Mouse (Mus musculus) limb, embryonic 10.5 days (tissue): ENCODE measurements around the gene Arhgef15. TPM values are rescaled to one million over a fixed set of nuclear protein-coding genes. Genes with fewer than 3 reads are reported as not detected.
A peak's percentile ranks its signal among the peaks of the same experiment; 100 is the strongest.

ENCODE experiments used
- DNase-seq: peaks from one replicate; pipeline ENCODE4 v3.0.0-alpha.2; 2017; ENCODE audit warnings: low spot score
- H3K27ac ChIP-seq: fragments of 300-500 bp; sonication (generic); 2 replicates; pipeline ENCODE4 v1.5.1; 2016; ENCODE audit warnings: mild to moderate bottlenecking
- H3K27me3 ChIP-seq: fragments of 300-500 bp; sonication (generic); 2 replicates; pipeline ENCODE4 v1.6.1; 2016; ENCODE audit warnings: low read depth, mild to moderate bottlenecking; ENCODE audit not compliant: poor library complexity, severe bottlenecking
- H3K36me3 ChIP-seq: fragments of 300-500 bp; sonication (generic); 2 replicates; pipeline ENCODE4 v1.6.1; 2016; ENCODE audit warnings: mild to moderate bottlenecking, moderate library complexity
- H3K4me1 ChIP-seq: fragments of 300-500 bp; sonication (generic); 2 replicates; pipeline ENCODE4 v1.6.1; 2016
- H3K4me3 ChIP-seq: fragments of 300-500 bp; sonication (generic); 2 replicates; pipeline ENCODE4 v1.5.1; 2016; ENCODE audit warnings: mild to moderate bottlenecking, moderate library complexity
- H3K9me3 ChIP-seq: fragments of 300-500 bp; sonication (generic); replicated peaks from 2 replicates; pipeline ENCODE4 v1.6.1; 2016; ENCODE audit warnings: mild to moderate bottlenecking
- WGBS: fragments of 180-500 bp; shearing (Covaris S2); methylation state at CpG from one replicate; pipeline ENCODE4 v1.1.7; 2016; 5-methylcytosine and 5-hydroxymethylcytosine counted together
- polyA plus RNA-seq: library from polyadenylated mRNA; unstranded; fragments of >200 nt; fragmentation: Nextera tagmentation; extraction: Ambion mirVana; gene quantifications from 2 replicates; pipeline ENCODE4 v1.2.1, GENCODE M21; 2016

Arhgef15 gene
- polyA plus RNA-seq, 1 experiment from 2014 or later, result 9.0 TPM

- 91% methylated on average over 9 of the region's 9 CpGs for WGBS
- Histone ChIP-seq H3K27ac (no peak overlapping the region), H3K36me3 (peaks cover 53% of the 10 kb centered on the region), H3K4me3 (no peak overlapping the region), H3K9me3 (no peaks in the 10 kb centered on the region), H3K27me3 (no peaks in the 10 kb centered on the region), H3K4me1 (peaks cover 18% of the 10 kb centered on the region)
- DNase-seq, result no peak
Measured at GRCm38 (mm10) chr11:68905665-68906460, 51.4 kb downstream of the Arhgef15 start.

GRCm38 (mm10) chr11:68905138-68905531 lies 52.1 kb downstream of the Arhgef15 start:
- H3K27ac ChIP-seq, result no peak overlapping the region
- 89% methylated on average over 3 of the region's 3 CpGs for WGBS
- H3K36me3 ChIP-seq, result peaks cover 53% of the 10 kb centered on the region
- H3K4me1 ChIP-seq, result peaks cover 20% of the 10 kb centered on the region
- H3K27me3 ChIP-seq, result 0 out of 2 replicates have a peak, but pooled peaks cover under 1% of the 10 kb centered on the region
- no peak overlapping the region for H3K4me3 ChIP-seq
- H3K9me3 ChIP-seq, result no peaks in the 10 kb centered on the region
- DNase-seq, result no peak

- Histone ChIP-seq H3K9me3 (no peaks in the 10 kb centered on the region), H3K36me3 (peaks cover 53% of the 10 kb centered on the region), H3K27ac (no peak overlapping the region), H3K4me3 (no peak overlapping the region), H3K27me3 (0 out of 2 replicates have a peak, but pooled peaks cover 6% of the 10 kb centered on the region), H3K4me1 (peaks cover 20% of the 10 kb centered on the region)
- 91% methylated on average over 8 of the region's 8 CpGs for WGBS
- peak; percentile 72 for DNase-seq
Measured at GRCm38 (mm10) chr11:68904375-68905137, 52.7 kb downstream of the Arhgef15 start.

- peaks cover 16% of the 10 kb centered on the region for H3K4me1 ChIP-seq
- DNase-seq, result no peak
- H3K36me3 ChIP-seq, result peaks cover 53% of the 10 kb centered on the region
- H3K4me3 ChIP-seq, result no peak overlapping the region
- H3K27me3 ChIP-seq, result 0 out of 2 replicates have a peak, but pooled peaks cover 6% of the 10 kb centered on the region
- WGBS, result 93% methylated on average over 2 of the region's 2 CpGs
- H3K9me3 ChIP-seq, result no peaks in the 10 kb centered on the region
- no peak overlapping the region for H3K27ac ChIP-seq
Measured at GRCm38 (mm10) chr11:68903775-68904174, 53.5 kb downstream of the Arhgef15 start.

- H3K4me3 ChIP-seq, result peak overlapping the region; percentile 96
- H3K36me3 ChIP-seq, result peaks cover 53% of the 10 kb centered on the region
- H3K27ac ChIP-seq, result peak overlapping the region; percentile 99; the same call in 1 of the 2 replicates
- DNase-seq, result no peak
- H3K4me1 ChIP-seq, result peaks cover 15% of the 10 kb centered on the region
- 0 out of 2 replicates have a peak, but pooled peaks cover 6% of the 10 kb centered on the region for H3K27me3 ChIP-seq
- 85% methylated on average over 5 of the region's 5 CpGs for WGBS
- no peaks in the 10 kb centered on the region for H3K9me3 ChIP-seq
Measured at GRCm38 (mm10) chr11:68902823-68903222, 54.5 kb downstream of the Arhgef15 start.

GRCm38 (mm10) chr11:68902367-68902766 lies 54.9 kb downstream of the Arhgef15 start:
- H3K4me1 ChIP-seq, result peaks cover 15% of the 10 kb centered on the region
- H3K4me3 ChIP-seq, result peak overlapping the region; percentile 96
- H3K9me3 ChIP-seq, result no peaks in the 10 kb centered on the region
- H3K27ac ChIP-seq, result peak overlapping the region; percentile 99
- peaks cover 51% of the 10 kb centered on the region for H3K36me3 ChIP-seq
- 5% methylated on average over 11 of the region's 11 CpGs for WGBS
- no peak for DNase-seq
- H3K27me3 ChIP-seq, result 0 out of 2 replicates have a peak, but pooled peaks cover 6% of the 10 kb centered on the region

GRCm38 (mm10) chr11:68902047-68902364 lies 55.3 kb downstream of the Arhgef15 start:
- Histone ChIP-seq H3K36me3 (peaks cover 47% of the 10 kb centered on the region), H3K27ac (peak overlapping the region; percentile 99), H3K4me1 (peaks cover 15% of the 10 kb centered on the region), H3K27me3 (0 out of 2 replicates have a peak, but pooled peaks cover 6% of the 10 kb centered on the region), H3K4me3 (peak overlapping the region; percentile 96), H3K9me3 (no peaks in the 10 kb centered on the region)
- under 1% methylated on average over 10 of the region's 10 CpGs for WGBS
- no peak for DNase-seq

GRCm38 (mm10) chr11:68901351-68902046 lies 55.8 kb downstream of the Arhgef15 start, which contains the start of gene Rpl26:
TSS of gene Rpl26 (plus strand) at chr11:68901583.
- peak within 1 kb of the TSS; percentile 96 for H3K4me3 ChIP-seq
- peaks cover 15% of the 10 kb centered on the region for H3K4me1 ChIP-seq
- peaks cover 42% of the 10 kb centered on the region for H3K36me3 ChIP-seq
- 0 out of 2 replicates have a peak, but pooled peaks cover 6% of the 10 kb centered on the region for H3K27me3 ChIP-seq
- peak; percentile 99 for DNase-seq
- no peaks in the 10 kb centered on the region for H3K9me3 ChIP-seq
- peak within 1 kb of the TSS; percentile 99 for H3K27ac ChIP-seq
- WGBS, result under 1% methylated on average over 52 of the region's 52 CpGs

- WGBS, result 26% methylated on average over 31 of the region's 31 CpGs
- peak overlapping the region; percentile 99 for H3K27ac ChIP-seq
- peak overlapping the region; percentile 96 for H3K4me3 ChIP-seq
- no peak for DNase-seq
- no peaks in the 10 kb centered on the region for H3K9me3 ChIP-seq
- H3K27me3 ChIP-seq, result 0 out of 2 replicates have a peak, but pooled peaks cover 6% of the 10 kb centered on the region
- H3K4me1 ChIP-seq, result peaks cover 15% of the 10 kb centered on the region
- H3K36me3 ChIP-seq, result peaks cover 35% of the 10 kb centered on the region
Measured at GRCm38 (mm10) chr11:68900519-68901350, 56.5 kb downstream of the Arhgef15 start.

GRCm38 (mm10) chr11:68899815-68900214 lies 57.5 kb downstream of the Arhgef15 start:
- Histone ChIP-seq H3K27me3 (0 out of 2 replicates have a peak, but pooled peaks cover 6% of the 10 kb centered on the region), H3K27ac (no peak overlapping the region), H3K9me3 (no peaks in the 10 kb centered on the region), H3K4me3 (no peak overlapping the region), H3K4me1 (peaks cover 15% of the 10 kb centered on the region), H3K36me3 (peaks cover 25% of the 10 kb centered on the region)
- DNase-seq, result no peak
- WGBS, result 90% methylated on average over 8 of the region's 8 CpGs

- H3K36me3 ChIP-seq, result peaks cover 15% of the 10 kb centered on the region
- peaks cover 15% of the 10 kb centered on the region for H3K4me1 ChIP-seq
- WGBS, result 92% methylated on average over 6 of the region's 6 CpGs
- no peak overlapping the region for H3K4me3 ChIP-seq
- no peaks in the 10 kb centered on the region for H3K9me3 ChIP-seq
- DNase-seq, result no peak
- H3K27ac ChIP-seq, result no peak overlapping the region
- 0 out of 2 replicates have a peak, but pooled peaks cover 6% of the 10 kb centered on the region for H3K27me3 ChIP-seq
Measured at GRCm38 (mm10) chr11:68898790-68899189, 58.5 kb downstream of the Arhgef15 start.

- WGBS, result 80% methylated on average over 6 of the region's 6 CpGs
Measured at GRCm38 (mm10) chr11:68897838-68898237, 59.4 kb downstream of the Arhgef15 start.

More at GRCm38 (mm10) chr11:68897838-68898237, 59.4 kb downstream of the Arhgef15 start:
- H3K27me3 ChIP-seq, result 0 out of 2 replicates have a peak, but pooled peaks cover 10% of the 10 kb centered on the region
- H3K27ac ChIP-seq, result no peak overlapping the region
- H3K4me1 ChIP-seq, result peaks cover 14% of the 10 kb centered on the region
- no peak overlapping the region for H3K4me3 ChIP-seq
- no peaks in the 10 kb centered on the region for H3K9me3 ChIP-seq
- DNase-seq, result no peak
- peaks cover 6% of the 10 kb centered on the region for H3K36me3 ChIP-seq
